Mouse (Mus musculus): Measurements from ENCODE around the gene Kcnh7. TPM values are rescaled to one million over a fixed set of nuclear protein-coding genes. Genes with fewer than 3 reads are reported as not detected.

The Kcnh7 gene
- not detected in 2 replicates for polyA plus RNA-seq (2012; ENCODE audit: insufficient read depth, insufficient read length, missing spikeins)

DNA sequence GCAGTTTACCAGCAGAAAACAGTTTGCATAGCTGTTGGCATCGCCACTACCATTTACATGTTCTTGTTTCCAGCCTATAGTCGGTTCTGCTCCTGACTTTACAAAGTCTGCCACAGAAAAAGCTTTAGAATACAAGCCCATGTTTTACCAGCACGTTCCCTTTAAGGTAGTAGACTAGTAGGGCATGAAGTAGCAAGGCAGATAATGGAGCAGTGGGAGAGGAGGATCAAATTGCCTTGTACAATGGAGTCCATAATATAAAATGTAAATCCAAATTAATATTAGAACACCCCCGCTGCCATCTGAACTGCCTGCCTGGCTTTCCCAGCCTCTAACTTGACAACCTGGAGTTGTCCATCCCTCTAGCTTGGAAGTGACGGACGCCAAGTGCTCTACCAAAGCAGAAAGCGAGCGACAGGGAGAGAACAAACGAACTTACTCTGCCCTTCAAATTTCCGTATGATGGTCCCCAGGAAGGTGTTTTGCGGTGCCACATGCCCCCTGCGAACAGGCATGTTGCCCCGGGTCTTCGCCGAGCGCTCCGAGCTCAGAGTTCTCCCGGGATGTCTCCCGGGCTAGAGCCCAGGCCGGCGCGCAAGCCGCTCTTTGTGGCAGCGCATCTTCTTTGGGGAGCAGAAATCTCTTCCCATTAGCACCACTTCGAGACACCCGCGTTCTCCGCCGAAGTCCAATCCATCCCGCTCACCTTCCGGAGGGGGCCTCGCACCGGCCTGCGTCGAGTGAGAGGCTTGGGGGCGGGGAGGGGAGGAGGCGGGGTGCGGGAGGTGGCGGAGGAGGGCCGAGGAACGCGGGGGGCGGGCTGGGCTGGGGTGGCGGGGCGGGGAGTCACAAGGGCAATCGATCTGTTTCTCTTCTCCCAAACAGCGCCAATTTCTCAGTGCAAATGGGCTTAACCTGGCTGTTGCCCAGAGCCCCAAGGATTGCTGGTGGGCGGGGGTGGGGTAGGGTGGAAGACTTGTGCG lies at the start of gene Kcnh7:
Gene Kcnh7 (minus strand): TSS at position 725 of the 983 bp plus-strand sequence.
- Histone ChIP-seq H3K4me1 (ENCODE audit: control insufficient read depth, insufficient read depth, low read length) (0 out of 2 replicates have a peak, but pooled peaks cover 2% of the 10 kb centered on the region), H3K4me3 (ENCODE audit: insufficient read depth, low read length) (peak within 1 kb of the TSS; percentile 23), H3K27ac (ENCODE audit: insufficient read depth, low read depth, low read length) (no peak within 1 kb of the TSS)
- TF ChIP-seq CTCF (IDR thresholded peaks at IDR 0.05; ENCODE audit: low read depth, low read length) (no peak), POLR2A (IDR thresholded peaks at IDR 0.05; ENCODE audit: borderline replicate concordance, low read depth, low read length) (no peak)

DNA sequence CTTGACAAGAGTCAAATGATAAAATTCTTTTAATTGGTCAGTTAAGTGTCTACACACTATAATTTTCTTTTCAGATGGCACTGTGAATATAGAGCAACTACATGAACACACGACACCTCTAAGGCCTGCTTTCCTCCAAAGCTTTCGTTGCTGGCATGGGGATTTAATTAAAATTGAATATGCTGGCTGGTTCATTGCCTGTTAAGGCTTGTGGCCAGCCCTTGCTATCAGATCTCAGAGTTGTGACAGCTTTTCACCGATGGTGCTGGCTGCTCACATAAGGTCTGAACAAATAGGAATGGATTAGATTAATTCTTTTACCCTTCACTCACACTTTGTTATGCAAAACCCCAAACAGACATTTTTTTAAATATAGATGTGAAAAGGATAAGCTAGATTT lies 23.3 kb upstream of the Kcnh7 start:
- no peak for TF ChIP-seq CTCF (IDR thresholded peaks at IDR 0.05; ENCODE audit: low read depth, low read length)
- TF ChIP-seq POLR2A (IDR thresholded peaks at IDR 0.05; ENCODE audit: borderline replicate concordance, low read depth, low read length) = no peak
- H3K4me1 ChIP-seq (ENCODE audit: control insufficient read depth, insufficient read depth, low read length) = no peaks in the 10 kb centered on the region
- H3K4me3 ChIP-seq (ENCODE audit: insufficient read depth, low read length) = no peak overlapping the region
- no peak overlapping the region for H3K27ac ChIP-seq (ENCODE audit: insufficient read depth, low read depth, low read length)

DNA sequence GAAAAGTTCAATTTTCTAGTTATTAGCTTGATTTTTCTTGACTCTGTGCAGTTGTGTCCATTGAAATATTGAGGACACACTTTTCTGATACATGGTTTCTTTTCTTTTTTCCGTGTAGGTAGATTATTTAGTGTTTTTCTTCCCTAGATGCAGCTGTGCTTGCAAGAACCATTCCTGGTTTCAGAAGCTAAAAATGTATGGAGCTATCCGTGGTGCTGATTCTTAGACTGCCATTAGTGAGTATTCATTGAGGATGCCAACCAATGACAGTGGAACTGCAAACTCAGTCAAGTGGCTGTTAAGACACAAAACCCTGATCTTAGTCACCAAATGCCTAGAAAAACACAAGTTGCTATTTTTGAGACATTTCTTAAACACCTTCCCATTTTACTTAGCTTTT lies 1.9 kb upstream of the Kcnh7 start:
- Histone ChIP-seq H3K27ac (ENCODE audit: insufficient read depth, low read depth, low read length) (no peak overlapping the region), H3K4me1 (ENCODE audit: control insufficient read depth, insufficient read depth, low read length) (0 out of 2 replicates have a peak, but pooled peaks cover 2% of the 10 kb centered on the region), H3K4me3 (ENCODE audit: insufficient read depth, low read length) (no peak overlapping the region)
- no peak for TF ChIP-seq CTCF (IDR thresholded peaks at IDR 0.05; ENCODE audit: low read depth, low read length)
- TF ChIP-seq POLR2A (IDR thresholded peaks at IDR 0.05; ENCODE audit: borderline replicate concordance, low read depth, low read length) = no peak

- no peak for TF ChIP-seq CTCF (IDR thresholded peaks at IDR 0.05; ENCODE audit: low read depth, low read length)
- TF ChIP-seq POLR2A (IDR thresholded peaks at IDR 0.05; ENCODE audit: borderline replicate concordance, low read depth, low read length) = no peak
- H3K27ac ChIP-seq (ENCODE audit: insufficient read depth, low read depth, low read length) = no peak overlapping the region
- H3K4me1 ChIP-seq (ENCODE audit: control insufficient read depth, insufficient read depth, low read length) = 0 out of 2 replicates have a peak, but pooled peaks cover 2% of the 10 kb centered on the region
- H3K4me3 ChIP-seq (ENCODE audit: insufficient read depth, low read length) = no peak overlapping the region
Observed at GRCm38 (mm10) chr2:63184551-63185430, 704 bp upstream of the Kcnh7 start.

GRCm38 (mm10) chr2:63153701-63154100 lies 30.4 kb downstream of the Kcnh7 start:
- Histone ChIP-seq H3K4me3 (ENCODE audit: insufficient read depth, low read length) (no peak overlapping the region), H3K4me1 (ENCODE audit: control insufficient read depth, insufficient read depth, low read length) (no peaks in the 10 kb centered on the region), H3K27ac (ENCODE audit: insufficient read depth, low read depth, low read length) (no peak overlapping the region)
- no peak for TF ChIP-seq CTCF (IDR thresholded peaks at IDR 0.05; ENCODE audit: low read depth, low read length)

DNA sequence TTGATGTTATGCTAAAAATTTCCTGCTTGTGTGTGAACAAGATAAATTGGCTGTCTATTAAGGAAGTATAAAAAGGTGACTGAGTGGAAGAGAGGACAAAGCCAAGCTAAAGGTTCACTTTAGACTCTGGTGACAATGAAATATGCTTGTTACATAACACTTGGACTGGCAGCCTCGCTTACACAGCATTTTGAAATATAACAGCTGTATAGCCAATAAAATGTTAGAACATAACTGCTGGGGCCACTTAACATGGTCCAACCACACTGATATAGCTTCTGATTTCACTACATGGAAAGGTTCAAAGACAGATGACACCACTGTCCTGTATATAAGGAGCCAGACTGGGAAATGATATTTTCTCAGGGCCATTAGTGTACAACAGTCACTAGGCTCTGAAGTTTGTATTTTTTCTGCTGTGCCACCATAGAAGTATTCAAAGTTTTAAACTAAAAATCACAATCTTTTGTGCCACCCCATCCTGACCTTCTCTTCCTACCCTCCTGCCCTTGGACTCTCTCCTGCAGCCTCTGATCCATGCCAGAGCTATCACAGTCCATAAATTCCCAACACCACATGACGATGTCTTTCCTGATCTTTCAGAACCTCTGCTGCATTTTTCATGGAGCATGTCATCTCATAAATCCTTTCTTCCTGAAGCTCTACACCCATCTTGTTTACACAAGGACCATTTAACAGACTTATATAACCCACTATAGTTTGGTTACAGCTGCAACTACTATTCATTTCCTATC lies 56.1 kb downstream of the Kcnh7 start:
- TF ChIP-seq POLR2A (IDR thresholded peaks at IDR 0.05; ENCODE audit: borderline replicate concordance, low read depth, low read length) = no peak
- no peak for TF ChIP-seq CTCF (IDR thresholded peaks at IDR 0.05; ENCODE audit: low read depth, low read length)

DNA sequence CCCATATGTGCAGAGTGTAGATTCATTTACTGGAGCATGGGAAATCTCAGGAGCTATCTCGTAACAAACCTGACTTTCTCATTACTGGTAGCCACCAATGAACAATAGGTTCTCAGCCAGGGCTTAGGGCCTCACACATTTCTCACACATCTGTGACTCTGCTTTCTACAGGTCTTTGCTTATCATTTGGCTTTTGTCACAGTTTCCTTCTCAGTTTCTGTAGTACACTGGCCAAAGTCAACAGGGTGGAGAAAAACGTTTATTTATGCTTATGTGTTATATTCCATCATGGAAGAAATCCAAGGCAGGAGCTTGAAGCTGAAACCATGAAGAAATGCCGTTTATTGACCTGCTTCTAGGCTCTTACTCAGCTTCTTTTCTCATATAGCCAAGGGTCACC lies 63.8 kb downstream of the Kcnh7 start:
- TF ChIP-seq POLR2A (IDR thresholded peaks at IDR 0.05; ENCODE audit: borderline replicate concordance, low read depth, low read length) (no peak), CTCF (IDR thresholded peaks at IDR 0.05; ENCODE audit: low read depth, low read length) (no peak)
- no peaks in the 10 kb centered on the region for H3K4me1 ChIP-seq (ENCODE audit: control insufficient read depth, insufficient read depth, low read length)
- H3K4me3 ChIP-seq (ENCODE audit: insufficient read depth, low read length) = no peak overlapping the region
- H3K27ac ChIP-seq (ENCODE audit: insufficient read depth, low read depth, low read length) = no peak overlapping the region

More for the DNA sequence above, 56.1 kb downstream of the Kcnh7 start:
- Histone ChIP-seq H3K4me3 (ENCODE audit: insufficient read depth, low read length) (no peak overlapping the region), H3K27ac (ENCODE audit: insufficient read depth, low read depth, low read length) (no peak overlapping the region), H3K4me1 (ENCODE audit: control insufficient read depth, insufficient read depth, low read length) (no peaks in the 10 kb centered on the region)

DNA sequence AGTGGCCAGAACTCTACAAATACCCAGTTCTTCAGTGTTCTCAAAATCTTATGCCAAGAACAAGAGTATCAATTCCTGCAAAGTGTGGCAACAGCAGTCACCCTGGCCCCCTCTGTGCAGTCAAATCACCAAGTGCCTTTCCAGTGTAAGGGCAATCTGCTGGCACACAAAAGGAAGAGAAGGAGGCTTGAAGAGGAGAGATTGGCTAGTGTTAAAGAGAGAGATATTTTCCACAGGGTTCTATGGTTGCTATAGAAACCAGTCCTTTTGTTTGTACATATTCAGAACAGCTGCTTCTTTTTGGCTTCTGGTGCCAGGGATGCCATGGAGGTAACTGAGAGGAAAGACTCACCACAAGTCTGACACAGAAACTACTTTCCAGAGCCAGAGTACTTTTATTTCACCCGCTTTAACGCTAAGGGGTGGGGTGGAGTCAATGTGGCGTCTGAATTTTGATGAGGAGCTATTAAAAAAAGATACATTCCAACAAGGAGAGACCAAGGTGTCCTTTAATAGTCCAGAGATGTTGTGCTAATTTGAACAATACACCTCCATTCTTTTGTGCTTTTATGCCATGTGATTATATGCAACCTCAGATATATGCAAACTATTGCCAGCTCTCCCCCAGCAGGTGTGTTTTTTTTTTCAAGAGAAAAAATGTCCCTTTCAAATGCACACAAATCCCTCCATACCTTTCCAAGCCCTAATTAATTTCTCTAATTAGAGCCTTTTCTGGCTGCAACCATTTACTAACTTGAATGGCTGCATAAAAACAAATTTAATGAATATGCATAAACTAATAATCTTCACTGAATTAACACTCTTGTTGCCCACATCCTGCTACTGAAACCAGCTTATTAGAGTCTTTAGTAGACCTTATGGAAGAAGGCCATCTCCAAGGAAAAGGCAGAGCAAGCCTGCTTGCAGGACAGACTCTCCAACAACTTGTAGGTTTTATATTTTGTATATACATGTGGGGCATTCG lies 66.6 kb downstream of the Kcnh7 start:
- no peaks in the 10 kb centered on the region for H3K4me1 ChIP-seq (ENCODE audit: control insufficient read depth, insufficient read depth, low read length)
- no peak overlapping the region for H3K27ac ChIP-seq (ENCODE audit: insufficient read depth, low read depth, low read length)
- TF ChIP-seq CTCF (IDR thresholded peaks at IDR 0.05; ENCODE audit: low read depth, low read length) (no peak), POLR2A (IDR thresholded peaks at IDR 0.05; ENCODE audit: borderline replicate concordance, low read depth, low read length) (no peak)
- no peak overlapping the region for H3K4me3 ChIP-seq (ENCODE audit: insufficient read depth, low read length)

Measured in bone marrow macrophage, adult 2 months (primary cell).